Mouse (Mus musculus) lung, postnatal 0 days (tissue): ENCODE measurements around the gene Snx17.

Experiments
- CTCF ChIP-seq: IDR thresholded peaks from 2 replicates; pipeline ENCODE4 v1.5.1; 2016; ENCODE audit warnings: antibody characterized with exemption, mild to moderate bottlenecking
- EP300 ChIP-seq: IDR thresholded peaks from 2 replicates; pipeline ENCODE4 v1.6.1; 2016; ENCODE audit warnings: antibody characterized with exemption, mild to moderate bottlenecking, control low read depth

GRCm38 (mm10) chr5:31193631-31194281 is 729 bp downstream of the Snx17 start:
- no peak for TF ChIP-seq CTCF
- no peak for TF ChIP-seq EP300
